Mouse (Mus musculus): Measurements from ENCODE around the gene Gramd2.
"Not testable (repeated sequence)": the region's sequence is repeated elsewhere in the genome, so short reads cannot be mapped to it uniquely, and the experiment has no call there.

Gene Gramd2

DNA sequence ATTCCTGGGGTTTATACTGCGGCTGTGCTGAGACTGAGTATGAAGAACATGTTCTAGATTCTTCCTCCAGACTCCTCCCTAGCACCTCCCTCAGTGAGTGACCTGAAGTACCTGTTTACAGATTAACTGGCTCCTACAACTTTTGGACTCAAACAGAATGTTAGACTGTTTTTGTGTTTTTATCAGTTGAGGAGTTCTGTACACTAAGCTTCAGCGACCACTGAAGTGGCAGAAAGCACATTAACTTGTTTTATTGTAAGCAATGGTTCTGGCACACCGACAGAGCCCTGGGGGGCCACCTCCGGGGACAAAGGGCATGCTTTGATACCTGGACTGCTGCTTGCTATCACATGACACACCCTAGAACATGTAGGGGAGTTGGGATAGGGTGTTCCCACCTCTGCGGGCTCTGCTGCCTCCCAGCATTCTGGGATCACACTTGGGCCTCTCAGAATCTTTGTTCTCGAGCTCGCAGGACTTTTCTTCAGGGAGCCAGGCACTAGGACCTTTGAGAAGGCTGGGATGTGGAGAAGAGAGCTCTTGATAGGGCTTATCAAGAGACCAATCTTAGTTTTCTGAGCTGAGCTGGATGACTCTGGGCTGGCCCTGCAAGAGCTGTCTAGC lies 36.4 kb downstream of the Gramd2 start:
- intact Hi-C loops (cut with DNase I), result no loop called here

DNA sequence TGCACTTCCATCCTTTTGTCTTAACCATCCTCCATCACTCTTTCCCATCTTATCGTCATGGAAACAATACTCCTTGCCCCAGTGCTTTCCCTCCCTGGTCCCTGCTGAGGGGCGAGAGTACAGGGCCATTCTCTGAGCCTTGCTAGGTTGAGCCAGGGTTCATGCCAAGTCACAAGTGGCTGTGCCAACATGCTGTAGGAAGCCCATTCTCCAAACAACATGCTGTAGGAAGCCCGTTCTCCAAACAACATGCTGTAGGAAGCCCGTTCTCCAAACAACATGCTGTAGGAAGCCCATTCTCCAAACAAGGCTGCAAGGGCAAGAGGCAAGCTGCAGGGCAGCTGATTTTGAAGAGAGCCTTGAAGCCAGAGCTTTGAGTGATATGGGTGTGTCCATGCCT lies 38.3 kb downstream of the Gramd2 start:
- intact Hi-C loops (cut with DNase I), result no loop called here

DNA sequence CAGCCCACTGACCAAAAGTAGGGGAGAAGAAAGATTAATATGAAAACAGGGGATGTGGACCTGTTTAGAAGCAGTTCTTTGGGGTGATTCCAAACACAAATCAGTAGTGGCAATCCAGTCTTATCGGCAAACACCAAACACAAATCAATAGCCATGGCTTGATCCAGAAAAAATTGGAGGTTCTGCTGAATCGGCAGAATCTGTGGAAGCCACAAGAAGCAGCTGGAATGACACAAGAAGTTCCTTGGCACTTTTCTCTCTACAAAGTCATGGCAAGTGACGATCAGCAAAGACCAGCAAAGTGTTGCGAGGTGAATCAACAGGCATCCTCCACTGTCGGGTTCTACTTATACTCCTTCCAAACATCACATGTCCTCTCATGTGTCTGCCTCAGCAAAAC lies 41.2 kb downstream of the Gramd2 start:
- intact Hi-C loops (cut with DNase I), result loop anchor here (5.0 to 10.0 kb wide), 2 partner anchors 41 to 514 kb away; no protein-coding TSS in a partner anchor

DNA sequence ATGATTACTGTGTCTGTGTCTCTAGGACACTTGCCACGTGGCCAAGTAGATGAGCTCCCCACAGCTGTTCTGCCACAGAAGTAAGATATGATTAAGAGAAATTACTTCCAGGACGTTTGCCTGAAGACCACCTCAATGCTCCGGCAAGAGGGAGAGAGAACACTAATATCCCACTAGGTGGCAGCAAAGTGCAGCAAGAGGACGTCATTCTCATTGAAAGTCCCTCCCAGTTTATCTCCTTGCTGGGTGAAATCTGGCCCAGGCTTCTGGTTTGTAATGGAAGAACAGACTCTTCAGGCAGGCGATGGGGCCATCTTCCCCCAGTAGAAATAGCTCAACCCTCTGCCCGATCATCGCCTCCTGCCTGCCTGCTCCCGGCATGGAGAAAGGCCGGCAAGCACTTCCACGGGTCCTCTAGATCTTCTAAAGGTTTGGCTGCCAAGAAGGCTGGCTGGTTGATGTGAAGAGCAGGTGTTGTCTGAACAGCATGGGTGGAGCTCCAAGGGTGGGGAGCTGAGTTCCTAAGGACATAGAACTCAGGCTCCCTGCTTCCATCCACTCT lies 43.2 kb downstream of the Gramd2 start:
- intact Hi-C loops (cut with DNase I), result loop anchor here (5.0 to 10.0 kb wide), 2 partner anchors 39 to 512 kb away; no protein-coding TSS in a partner anchor

DNA sequence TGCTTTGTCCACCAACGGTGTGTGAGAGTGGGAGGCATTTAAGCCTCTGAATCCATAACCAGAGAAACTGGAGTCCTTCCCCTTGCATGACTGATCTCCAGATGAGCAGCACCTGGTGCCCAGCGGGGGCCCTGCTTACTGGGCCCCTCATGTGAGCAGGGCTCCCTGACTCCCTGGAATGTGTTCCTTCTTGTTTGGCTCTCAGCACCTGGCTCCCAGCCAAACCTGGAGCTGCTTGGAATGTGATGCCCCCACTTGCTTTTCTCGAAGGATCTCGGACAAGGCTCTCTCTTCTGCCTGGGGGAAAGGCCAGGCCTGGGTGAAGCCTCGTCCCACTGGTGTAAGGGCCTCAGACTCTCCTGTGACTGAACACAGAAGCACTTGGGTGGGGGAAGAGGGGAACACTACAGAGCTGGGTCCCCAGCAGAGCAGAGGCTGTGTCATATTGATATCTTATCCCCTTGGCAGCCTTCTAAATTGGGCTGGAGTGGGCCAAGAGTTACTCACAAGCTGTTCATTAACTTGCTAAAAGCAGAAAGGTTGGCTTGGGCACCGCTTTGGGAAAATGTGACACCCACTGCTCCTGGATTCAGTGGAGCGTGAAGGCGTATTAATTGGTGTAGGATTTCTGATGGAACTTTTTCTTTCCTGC lies 44.0 kb downstream of the Gramd2 start:
- intact Hi-C loops (cut with DNase I), result loop anchor here (5.0 to 10.0 kb wide), 2 partner anchors 38 to 511 kb away; no protein-coding TSS in a partner anchor

DNA sequence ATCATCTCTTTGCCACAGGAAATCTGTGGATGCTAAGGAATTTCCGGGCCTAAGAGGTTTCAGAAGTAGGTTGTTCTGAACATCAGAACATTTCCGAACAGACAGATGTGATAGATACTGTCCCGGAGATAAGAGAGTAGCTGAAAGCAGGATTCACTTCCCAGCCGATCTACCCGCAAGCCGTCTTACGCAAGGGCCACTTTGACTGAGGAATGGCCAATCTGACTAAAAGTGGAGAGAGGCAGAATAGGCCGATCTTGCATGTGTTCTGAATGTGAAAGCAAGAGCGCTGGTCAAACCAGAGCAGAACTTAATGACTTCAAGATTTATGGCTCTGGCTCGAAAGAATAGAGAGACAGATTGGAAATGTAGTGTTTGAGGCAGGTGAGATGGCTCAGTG lies 45.6 kb downstream of the Gramd2 start:
- intact Hi-C loops (cut with DNase I), result loop anchor here (10.0 kb wide), 1 partner anchor 509 kb away; no protein-coding TSS in a partner anchor

DNA sequence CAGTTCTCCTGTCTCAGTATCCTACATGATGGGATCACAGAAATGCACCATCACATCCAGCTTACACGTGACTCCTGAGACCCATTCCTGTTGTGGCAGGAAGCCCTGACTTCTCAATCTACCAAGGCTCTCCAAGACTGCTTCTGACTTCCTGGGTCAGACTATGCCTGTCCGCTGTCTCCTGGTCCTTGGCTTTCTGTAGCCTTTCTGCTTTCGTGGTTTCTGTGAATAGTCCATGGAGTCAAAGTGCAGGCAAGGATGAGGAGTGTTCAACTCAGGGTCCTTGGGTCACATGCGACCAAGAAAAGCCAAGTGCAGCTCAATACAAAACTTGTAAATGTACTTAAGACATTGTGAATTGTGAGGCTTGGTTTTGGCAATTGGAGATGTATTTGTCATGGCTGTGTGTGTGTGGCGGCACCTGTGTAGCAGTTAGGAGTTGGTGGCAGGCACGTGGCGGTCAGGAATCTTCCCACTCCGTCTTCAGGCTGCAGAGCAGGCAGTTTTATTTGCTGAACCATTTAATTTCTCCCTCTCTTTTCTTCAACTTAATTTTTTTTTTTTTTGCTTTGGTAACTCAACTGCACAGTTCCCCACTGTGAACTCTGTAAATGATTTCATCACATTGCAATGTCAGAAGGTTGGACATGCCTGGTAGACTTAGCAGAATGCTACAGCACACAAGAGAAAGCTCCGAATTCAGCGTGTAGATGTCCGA lies 47.8 kb downstream of the Gramd2 start:
- intact Hi-C loops (cut with DNase I), result loop anchor here (10.0 kb wide), 1 partner anchor 507 kb away; no protein-coding TSS in a partner anchor

DNA sequence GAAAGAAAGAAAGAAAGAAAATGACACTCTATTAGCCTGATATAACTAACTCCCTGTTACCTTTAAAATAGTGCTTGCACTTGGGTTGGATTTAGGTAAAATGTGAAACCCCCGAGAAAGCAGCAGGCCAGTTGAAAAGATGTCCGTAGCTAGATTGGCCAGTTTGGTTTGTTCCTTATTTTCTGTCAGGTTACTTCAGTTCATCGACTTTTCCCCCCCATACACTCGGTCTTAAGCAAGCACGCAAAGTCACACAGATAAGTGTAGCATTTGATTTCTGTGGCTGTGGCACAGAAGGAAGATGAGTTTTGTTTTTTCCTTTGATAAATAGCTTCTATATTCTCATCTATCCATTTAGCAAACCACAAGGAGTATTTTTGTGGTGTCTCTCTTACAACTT lies 51.2 kb downstream of the Gramd2 start:
- intact Hi-C loops (cut with DNase I), result no loop called here

DNA sequence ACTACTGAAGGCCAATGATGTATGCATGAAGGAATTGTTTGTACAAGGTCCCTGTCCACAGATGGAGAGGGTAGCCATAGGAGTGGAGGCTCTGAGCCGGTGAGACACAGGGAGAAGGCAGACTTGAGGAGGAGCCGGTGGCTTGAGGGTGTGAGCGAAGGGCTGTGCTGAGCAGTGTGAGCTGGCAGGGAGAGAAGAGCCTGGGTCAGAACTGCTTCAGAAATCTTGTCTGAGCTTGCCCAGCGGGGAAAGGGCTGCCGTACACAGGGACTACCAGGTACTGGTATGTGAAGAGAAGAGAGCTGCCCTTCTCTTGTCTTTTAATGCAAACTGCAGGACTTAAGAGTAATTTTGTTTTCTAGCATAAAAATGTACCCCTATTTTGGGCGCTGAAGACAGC lies 53.1 kb downstream of the Gramd2 start:
- intact Hi-C loops (cut with DNase I), result no loop called here

DNA sequence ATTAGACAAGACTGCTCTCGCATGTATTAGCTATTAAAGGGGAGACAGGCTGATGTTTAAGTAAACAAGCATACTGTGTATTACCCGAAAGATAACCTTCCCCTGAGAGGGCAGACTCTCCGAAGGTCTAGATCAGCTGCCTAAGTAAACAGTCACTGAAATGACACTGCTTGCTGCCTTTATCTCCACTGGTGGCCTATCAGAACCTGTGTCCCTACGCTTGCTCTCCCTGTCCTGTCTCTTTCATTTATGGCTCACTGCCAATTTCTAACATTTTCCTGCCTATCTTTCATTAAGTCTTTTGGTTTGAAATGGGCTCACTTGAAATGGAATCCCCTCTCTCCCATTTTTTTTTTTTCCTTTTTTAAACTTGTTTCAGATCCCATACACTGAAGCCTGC lies 55.5 kb downstream of the Gramd2 start:
- intact Hi-C loops (cut with DNase I), result no loop called here

DNA sequence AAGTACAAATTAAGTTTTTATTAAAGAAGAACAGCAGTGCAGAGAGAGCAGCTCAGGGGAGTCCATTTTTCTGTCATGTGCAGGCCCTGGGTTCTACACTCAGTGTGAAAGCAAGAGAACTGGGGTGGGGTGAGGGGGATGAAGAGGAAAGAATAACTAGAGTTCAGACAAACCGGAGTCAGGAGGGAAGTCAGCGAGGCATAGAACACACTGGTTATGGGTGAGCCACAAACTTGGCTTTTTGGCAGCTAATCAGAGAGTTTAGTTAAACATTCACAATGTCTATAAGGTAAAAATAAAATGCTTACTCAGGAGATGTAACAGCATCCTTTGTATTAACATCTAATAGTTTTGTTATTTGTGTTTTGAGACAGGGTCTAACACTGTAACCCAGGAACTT lies 60.6 kb downstream of the Gramd2 start:
- intact Hi-C loops (cut with DNase I), result no loop called here

DNA sequence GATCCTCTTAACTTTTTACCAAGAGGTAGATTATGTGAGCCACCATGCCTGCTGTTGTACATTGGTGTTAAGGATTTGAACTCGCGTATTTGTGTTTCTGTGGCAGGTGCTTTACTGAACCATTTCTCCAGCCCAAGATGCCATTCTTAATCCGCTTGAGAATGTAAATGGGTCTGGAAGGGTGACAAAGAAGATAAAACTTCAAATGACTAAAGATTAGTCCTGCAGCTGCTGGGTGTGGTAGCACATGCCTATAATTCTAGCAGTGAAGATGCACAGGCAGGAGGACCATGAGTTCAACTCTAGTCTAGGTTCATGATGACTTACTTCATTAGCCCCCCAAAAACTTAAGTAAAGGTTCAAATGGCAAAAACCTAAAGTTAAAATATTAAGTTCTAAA lies 64.0 kb downstream of the Gramd2 start:
- intact Hi-C loops (cut with DNase I), result no loop called here

DNA sequence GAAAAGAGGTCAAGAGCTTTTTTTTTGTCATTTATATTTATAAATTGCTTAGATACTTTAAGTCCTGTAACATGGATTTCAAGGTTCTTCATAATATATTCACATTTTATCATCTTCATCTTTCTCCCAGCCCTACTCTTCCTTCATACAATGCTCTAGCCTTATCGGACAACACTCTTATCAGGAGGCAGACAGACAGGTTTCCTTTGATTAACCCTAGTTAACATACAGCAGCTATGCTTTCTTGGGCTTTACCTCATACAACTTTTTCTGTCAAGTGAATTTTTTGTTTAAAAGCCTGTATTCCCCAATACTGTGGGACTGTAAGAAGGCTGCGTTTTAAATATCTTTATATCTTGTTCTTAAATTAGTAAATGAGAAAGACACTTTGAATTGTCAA lies 68.4 kb downstream of the Gramd2 start:
- intact Hi-C loops (cut with DNase I), result no loop called here

DNA sequence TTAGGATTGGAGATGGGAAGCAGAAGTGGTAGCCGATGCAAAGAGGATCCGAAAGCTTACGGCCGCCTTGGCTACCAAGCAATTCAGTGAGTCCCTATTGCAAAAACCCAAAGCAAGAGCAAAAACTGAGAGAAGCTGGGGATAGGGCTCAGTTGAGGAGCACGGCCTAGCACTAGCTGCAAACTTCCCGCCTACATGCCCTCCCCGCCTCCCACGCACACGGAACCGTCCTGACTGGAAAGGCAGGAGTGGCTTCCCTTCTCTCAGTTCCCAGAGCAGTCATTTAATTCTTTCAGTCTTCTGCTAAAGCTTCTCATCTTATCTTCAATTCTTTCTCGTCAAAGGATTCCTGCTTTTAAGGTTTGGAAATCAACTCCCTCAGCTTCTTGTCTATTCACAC lies 69.0 kb downstream of the Gramd2 start:
- intact Hi-C loops (cut with DNase I), result no loop called here

DNA sequence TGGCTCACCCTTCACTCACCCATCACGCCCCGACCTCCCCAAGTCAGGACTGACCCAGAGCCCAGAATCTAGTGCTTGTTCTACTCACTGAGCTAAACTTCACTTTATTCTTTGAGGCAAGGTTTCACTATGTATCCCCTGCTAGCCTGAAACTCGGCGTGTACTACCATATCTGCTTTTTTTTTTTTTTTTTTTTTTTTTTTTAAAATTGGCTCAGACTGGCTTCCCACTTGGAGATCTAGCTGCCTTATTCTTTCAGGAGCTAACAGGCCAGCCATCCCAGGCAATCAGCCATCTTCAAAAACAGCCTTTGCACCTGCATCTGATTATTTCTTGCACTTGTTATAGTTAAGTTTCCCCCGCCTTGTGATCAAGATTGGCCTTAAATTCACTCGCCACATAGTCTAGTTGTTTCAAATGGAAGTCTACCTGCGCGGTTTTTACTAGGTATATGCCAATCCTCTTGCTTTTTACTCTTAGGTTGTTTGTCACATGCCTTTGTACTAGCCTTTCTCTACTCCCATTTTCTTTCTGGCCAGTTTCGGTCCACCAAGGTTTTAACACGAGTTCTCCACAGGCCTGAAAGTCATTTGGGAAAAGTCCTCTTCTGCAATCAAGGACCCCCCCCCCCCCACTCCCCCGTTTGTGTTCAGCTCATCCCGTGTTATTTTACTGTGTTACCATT lies 69.8 kb downstream of the Gramd2 start:
- intact Hi-C loops (cut with DNase I), result no loop called here

DNA sequence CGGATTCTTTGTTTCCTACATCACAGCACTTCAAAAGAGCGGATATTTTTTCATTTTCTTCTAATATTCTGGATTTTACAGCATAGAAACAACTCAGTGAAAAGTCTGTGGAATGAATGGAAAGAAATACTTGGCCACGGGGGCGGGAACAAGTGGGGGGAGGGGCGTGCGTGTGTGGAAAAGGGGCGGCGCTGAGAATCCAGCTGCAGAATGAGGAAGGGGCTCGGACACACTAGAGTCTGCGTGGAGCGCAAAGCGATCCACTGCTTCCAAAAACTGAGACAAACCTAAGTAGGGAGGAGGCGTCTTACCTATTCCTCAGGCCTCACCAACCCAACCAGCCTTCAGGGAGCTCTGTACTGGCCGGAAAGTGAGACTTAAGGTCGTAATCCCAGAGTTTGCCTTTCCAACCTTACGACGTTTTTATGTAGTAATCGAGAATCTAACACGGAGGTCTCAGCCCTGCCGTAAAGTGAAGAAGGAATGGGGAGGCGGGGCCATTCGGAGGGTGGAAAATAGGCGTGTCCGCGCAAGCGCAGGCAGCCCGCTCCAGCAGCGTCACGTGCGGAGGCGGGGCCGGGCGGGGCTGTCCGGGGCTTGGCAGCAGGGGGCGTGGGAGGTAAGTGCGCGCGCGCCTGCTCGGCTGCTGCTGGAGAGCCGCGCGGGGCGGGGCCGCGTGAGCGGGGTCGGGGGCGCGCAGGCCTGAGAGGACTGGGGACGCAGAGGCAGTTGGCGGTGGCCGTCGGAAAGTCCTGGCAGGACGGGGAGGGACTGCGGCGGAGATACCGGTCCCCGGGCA lies 70.5 kb downstream of the Gramd2 start, which contains the start of the genes Senp8 and Myo9a:
Gene Senp8, minus strand, starts transcription at position 444 of the 799 bp plus-strand sequence.
Gene Myo9a, plus strand, starts transcription at position 630 of the 799 bp plus-strand sequence.
- intact Hi-C loops (cut with DNase I), result no loop called here

DNA sequence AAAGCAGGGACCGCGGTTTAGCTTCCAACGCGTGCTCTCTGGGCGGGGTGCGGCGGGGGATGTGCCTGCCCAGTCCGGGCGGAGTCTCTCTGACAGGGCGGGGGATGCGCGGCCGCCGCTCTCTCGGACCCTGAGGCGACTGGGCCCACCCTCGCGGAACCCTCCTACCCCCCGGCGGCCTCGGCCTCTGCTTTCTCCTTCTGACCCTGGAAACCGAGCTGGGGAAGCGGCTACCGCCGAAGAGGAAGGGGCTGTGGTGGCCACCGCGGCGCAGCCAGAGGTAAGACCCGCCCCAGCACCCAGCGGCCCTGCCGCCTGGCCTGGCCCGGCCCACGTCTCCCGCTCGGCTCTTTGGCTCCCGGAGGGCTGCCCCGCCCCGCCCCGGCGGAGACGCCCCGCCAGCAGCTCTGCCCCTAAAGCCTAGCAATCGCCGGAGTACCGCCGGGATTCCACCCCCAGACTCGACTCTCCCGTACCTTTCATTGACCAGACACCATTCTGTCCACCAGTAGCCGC lies 71.2 kb downstream of the Gramd2 start:
- intact Hi-C loops (cut with DNase I), result no loop called here

DNA sequence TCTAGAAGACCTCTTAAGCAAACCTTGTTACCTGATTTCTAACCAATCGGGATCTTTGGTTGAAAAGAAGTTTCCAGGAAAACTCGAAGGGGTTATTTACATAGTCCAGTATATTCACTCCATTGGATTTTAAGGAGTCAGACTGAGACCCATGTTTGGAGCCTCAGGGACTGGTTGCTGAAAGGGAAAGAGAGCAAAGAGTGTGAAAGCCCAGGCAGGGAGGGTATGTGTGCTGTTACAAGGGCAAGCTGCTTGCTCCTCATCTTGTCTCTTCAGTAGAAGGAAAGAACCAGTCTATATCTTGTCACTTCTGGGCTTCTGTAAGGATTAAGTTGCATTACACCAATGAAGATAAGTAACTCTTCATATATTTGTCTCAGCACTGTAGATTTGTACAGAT lies 72.0 kb downstream of the Gramd2 start:
- intact Hi-C loops (cut with DNase I), result no loop called here

DNA sequence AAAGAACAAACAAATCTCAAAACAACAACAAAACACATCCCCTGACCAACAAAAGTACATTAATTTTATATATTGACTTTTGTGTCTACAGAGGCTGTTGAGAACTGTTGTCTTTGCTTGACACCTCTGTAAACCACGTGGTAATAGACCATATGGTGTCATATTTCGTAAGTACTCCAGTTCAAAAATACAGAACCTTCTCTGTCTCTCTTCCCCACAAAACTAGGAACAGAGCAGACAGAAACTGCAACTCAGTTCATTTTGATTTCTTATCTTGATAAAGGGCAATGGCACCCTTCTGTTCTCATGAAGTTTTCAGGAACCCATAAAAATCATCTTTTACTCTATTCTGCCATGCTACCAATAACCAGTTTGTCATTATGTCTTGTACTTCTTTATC lies 75.3 kb downstream of the Gramd2 start:
- intact Hi-C loops (cut with DNase I), result no loop called here

DNA sequence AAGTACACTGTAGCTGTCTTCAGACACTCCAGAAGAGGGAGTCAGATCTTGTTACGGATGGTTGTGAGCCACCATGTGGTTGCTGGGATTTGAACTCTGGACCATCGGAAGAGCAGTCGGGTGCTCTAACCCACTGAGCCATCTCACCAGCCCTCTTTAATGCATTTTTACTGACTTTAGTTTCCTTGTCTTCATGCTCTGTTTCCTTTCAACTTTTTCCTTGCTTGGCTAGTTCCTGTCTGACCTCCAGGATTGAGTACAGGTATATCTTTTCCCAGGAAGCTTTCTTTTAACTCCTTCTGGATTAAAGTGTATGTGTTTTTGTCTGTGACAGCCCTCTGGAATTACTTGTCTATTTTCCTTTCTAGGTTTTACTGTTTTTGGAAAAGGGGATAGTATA lies 77.1 kb downstream of the Gramd2 start:
- intact Hi-C loops (cut with DNase I), result not testable (repeated sequence)
